Mouse (Mus musculus): ENCODE measurements around the gene Naa15. TPM values are rescaled to one million over a fixed set of nuclear protein-coding genes. Genes with fewer than 3 reads are reported as not detected.

Gene Naa15
- polyA plus RNA-seq (2015; fragmentation: Nextera tagmentation; extraction: Ambion mirVana) = 26.5 and 26.6 TPM in 2 replicates

GRCm38 (mm10) chr3:51415098-51416072 is at the start of gene Naa15:
Gene Naa15 (plus strand): TSS chr3:51415148.
- H3K27ac ChIP-seq = peak within 1 kb of the TSS; percentile 96
- DNase-seq (ENCODE audit: low spot score) (peak; percentile 97), ATAC-seq (replicated peaks; ENCODE audit: low FRiP score, low read depth) (peak; percentile 91)
- peaks cover 12% of the 10 kb centered on the region for H3K4me1 ChIP-seq (replicated peaks; ENCODE audit: insufficient read depth, low read length)
- H3K36me3 ChIP-seq (ENCODE audit: insufficient read depth, low read length) = no peaks in the 10 kb centered on the region
- peak within 1 kb of the TSS; percentile 98 for H3K9ac ChIP-seq (ENCODE audit: low read depth, low read length)
- H3K9me3 ChIP-seq (replicated peaks; ENCODE audit: low read length) = no peaks in the 10 kb centered on the region
- WGBS = 4% methylated on average over 43 of the region's 43 CpGs
- TF ChIP-seq CTCF (IDR thresholded peaks at IDR 0.05; ENCODE audit: low read depth) = no peak
- peak within 1 kb of the TSS; percentile 70 for H3K4me2 ChIP-seq (ENCODE audit: low read length)
- peak within 1 kb of the TSS; percentile 99 for H3K4me3 ChIP-seq (replicated peaks; ENCODE audit: low read depth, low read length)
- H3K27me3 ChIP-seq (ENCODE audit: insufficient read depth, low read length) = no peaks in the 10 kb centered on the region

GRCm38 (mm10) chr3:51365517-51365882 is 49.4 kb upstream of the Naa15 start:
- 0 out of 2 replicates have a peak overlapping the region, but pooled peaks have one; percentile 40 for H3K9ac ChIP-seq (ENCODE audit: low read depth, low read length)

GRCm38 (mm10) chr3:51366926-51367325 is 48.0 kb upstream of the Naa15 start:
- Histone ChIP-seq H3K9ac (ENCODE audit: low read depth, low read length) (no peak overlapping the region), H3K9me3 (replicated peaks; ENCODE audit: low read length) (no peaks in the 10 kb centered on the region), H3K27me3 (ENCODE audit: insufficient read depth, low read length) (no peaks in the 10 kb centered on the region), H3K4me1 (replicated peaks; ENCODE audit: insufficient read depth, low read length) (0 out of 2 replicates have a peak, but pooled peaks cover 4% of the 10 kb centered on the region), H3K36me3 (ENCODE audit: insufficient read depth, low read length) (no peaks in the 10 kb centered on the region), H3K27ac (no peak overlapping the region), H3K4me3 (replicated peaks; ENCODE audit: low read depth, low read length) (no peak overlapping the region), H3K4me2 (ENCODE audit: low read length) (no peak overlapping the region)
- DNase-seq (ENCODE audit: low spot score) (no peak), ATAC-seq (replicated peaks; ENCODE audit: low FRiP score, low read depth) (no peak)
- WGBS = 72% methylated on average over 4 of the region's 4 CpGs
- TF ChIP-seq CTCF (IDR thresholded peaks at IDR 0.05; ENCODE audit: low read depth) = no peak

More at GRCm38 (mm10) chr3:51365517-51365882, 49.4 kb upstream of the Naa15 start:
- no peak for TF ChIP-seq CTCF (IDR thresholded peaks at IDR 0.05; ENCODE audit: low read depth)
- Histone ChIP-seq H3K4me3 (replicated peaks; ENCODE audit: low read depth, low read length) (peak overlapping the region; percentile 36), H3K4me1 (replicated peaks; ENCODE audit: insufficient read depth, low read length) (0 out of 2 replicates have a peak, but pooled peaks cover 4% of the 10 kb centered on the region), H3K4me2 (ENCODE audit: low read length) (peak overlapping the region; percentile 88), H3K9me3 (replicated peaks; ENCODE audit: low read length) (no peaks in the 10 kb centered on the region), H3K36me3 (ENCODE audit: insufficient read depth, low read length) (no peaks in the 10 kb centered on the region), H3K27me3 (ENCODE audit: insufficient read depth, low read length) (no peaks in the 10 kb centered on the region), H3K27ac (no peak overlapping the region)
- ATAC-seq (replicated peaks; ENCODE audit: low FRiP score, low read depth) (no peak), DNase-seq (ENCODE audit: low spot score) (no peak)
- WGBS = 10% methylated on average over 3 of the region's 3 CpGs

- H3K36me3 ChIP-seq (ENCODE audit: insufficient read depth, low read length) = no peaks in the 10 kb centered on the region
- H3K9ac ChIP-seq (ENCODE audit: low read depth, low read length) = no peak overlapping the region
- no peaks in the 10 kb centered on the region for H3K9me3 ChIP-seq (replicated peaks; ENCODE audit: low read length)
- no peak overlapping the region for H3K4me2 ChIP-seq (ENCODE audit: low read length)
- ATAC-seq (replicated peaks; ENCODE audit: low FRiP score, low read depth) (no peak), DNase-seq (ENCODE audit: low spot score) (no peak)
- TF ChIP-seq CTCF (IDR thresholded peaks at IDR 0.05; ENCODE audit: low read depth) = no peak
- H3K27me3 ChIP-seq (ENCODE audit: insufficient read depth, low read length) = no peaks in the 10 kb centered on the region
- 81% methylated on average over 4 of the region's 4 CpGs for WGBS
- H3K4me1 ChIP-seq (replicated peaks; ENCODE audit: insufficient read depth, low read length) = 0 out of 2 replicates have a peak, but pooled peaks cover 4% of the 10 kb centered on the region
- no peak overlapping the region for H3K4me3 ChIP-seq (replicated peaks; ENCODE audit: low read depth, low read length)
- H3K27ac ChIP-seq = no peak overlapping the region
These were observed 46.9 kb upstream of the Naa15 start for GRCm38 (mm10) chr3:51368011-51368410.

- Histone ChIP-seq H3K27me3 (ENCODE audit: insufficient read depth, low read length) (no peaks in the 10 kb centered on the region), H3K9me3 (replicated peaks; ENCODE audit: low read length) (no peaks in the 10 kb centered on the region), H3K4me1 (replicated peaks; ENCODE audit: insufficient read depth, low read length) (no peaks in the 10 kb centered on the region), H3K4me2 (ENCODE audit: low read length) (no peak overlapping the region), H3K4me3 (replicated peaks; ENCODE audit: low read depth, low read length) (no peak overlapping the region), H3K9ac (ENCODE audit: low read depth, low read length) (no peak overlapping the region), H3K27ac (no peak overlapping the region), H3K36me3 (ENCODE audit: insufficient read depth, low read length) (no peaks in the 10 kb centered on the region)
- WGBS = 75% methylated on average over 2 of the region's 2 CpGs
- ATAC-seq (replicated peaks; ENCODE audit: low FRiP score, low read depth) (no peak), DNase-seq (ENCODE audit: low spot score) (no peak)
- no peak for TF ChIP-seq CTCF (IDR thresholded peaks at IDR 0.05; ENCODE audit: low read depth)
These were observed 43.1 kb upstream of the Naa15 start for GRCm38 (mm10) chr3:51371826-51372225.

GRCm38 (mm10) chr3:51372883-51373282 is 42.1 kb upstream of the Naa15 start:
- DNase-seq (ENCODE audit: low spot score) (peak; percentile 50), ATAC-seq (replicated peaks; ENCODE audit: low FRiP score, low read depth) (no peak)
- TF ChIP-seq CTCF (IDR thresholded peaks at IDR 0.05; ENCODE audit: low read depth) = no peak
- no peaks in the 10 kb centered on the region for H3K36me3 ChIP-seq (ENCODE audit: insufficient read depth, low read length)
- no peaks in the 10 kb centered on the region for H3K4me1 ChIP-seq (replicated peaks; ENCODE audit: insufficient read depth, low read length)
- no peak overlapping the region for H3K27ac ChIP-seq
- H3K9ac ChIP-seq (ENCODE audit: low read depth, low read length) = no peak overlapping the region
- H3K27me3 ChIP-seq (ENCODE audit: insufficient read depth, low read length) = no peaks in the 10 kb centered on the region
- no peak overlapping the region for H3K4me2 ChIP-seq (ENCODE audit: low read length)
- 29% methylated on average over 5 of the region's 5 CpGs for WGBS
- H3K9me3 ChIP-seq (replicated peaks; ENCODE audit: low read length) = no peaks in the 10 kb centered on the region
- H3K4me3 ChIP-seq (replicated peaks; ENCODE audit: low read depth, low read length) = no peak overlapping the region
